Comparison of ENCODE assay signal across 8 mouse cellular contexts in genomic region chr12:116405045-116405835, GRCm38 (mm10). TPM values are rescaled to one million over a fixed set of nuclear protein-coding genes. Genes with fewer than 3 reads are reported as not detected.
DNase-seq lines count a peak whose midpoint lies in the region; ATAC-seq lines count a peak whose summit lies in the region.

TSS of gene Ncapg2 (plus strand) at chr12:116405402.

- ATAC-seq in megakaryocyte progenitor cell, adult 5-6 weeks (replicated peaks; ENCODE audit: poor library complexity) = peak; percentile 93

- DNase-seq in adipocyte (ENCODE audit: low spot score) = peak; percentile 89
- peak; percentile 98 for DNase-seq in embryo, embryonic 10 days (ENCODE audit: low spot score)
- DNase-seq in gastrocnemius, postnatal 10 days = peak; percentile 99
- DNase-seq in induced T-regulatory cell, adult 2 months (ENCODE audit: low read depth) = peak; percentile 99
- peak; percentile 94 to 98 for DNase-seq in left cerebral cortex, adult 9 months (ENCODE audit: low spot score in 2 of 2)
- DNase-seq in right cerebral cortex, postnatal 14 days = peak; percentile 99
- DNase-seq in urinary bladder, postnatal 36 days (ENCODE audit: low spot score in 2 of 2) = peak; percentile 97 to 99

RNA-seq across cellular contexts. Expression of gene Ncapg2, which starts in this region (rescaled TPM):
- total RNA-seq in gastrocnemius, postnatal 10 days (2021) = 10 to 100 TPM; 10.0 to 14.9 TPM
- total RNA-seq in megakaryocyte progenitor cell, adult 5-6 weeks (2015) = 68.9 and 72.7 TPM in 2 replicates
- total RNA-seq in megakaryocyte progenitor cell, adult 5-6 weeks (2017) = 139 and 142 TPM in 2 replicates

Comparison
In these comparisons a context has a peak if more than half of its experiments do, and no peak if none do; other contexts are left out.
1. Peak in every context shown above with its lines: DNase-seq and ATAC-seq.
2. RNA of gene Ncapg2 (total RNA-seq): 68.9 to 142 TPM in megakaryocyte progenitor cell, adult 5-6 weeks; 10.0 to 14.9 TPM in gastrocnemius, postnatal 10 days; every median in the first group is over 4 times any median in the second.